Mouse (Mus musculus) CH12.LX (cell line): ENCODE measurements around the gene Plscr1.

Source experiments
- CTCF ChIP-seq, 2 experiments: IDR thresholded peaks in 1 of 2; conservative IDR thresholded peaks in 1 of 2; 2 replicates each; pipeline ENCODE4 v1.5.1; 2011 to 2012; ENCODE audit warnings: low read depth in 2 of 2, low read length in 2 of 2, improper control_type of control experiment in 1 of 2, inconsistent platforms in 1 of 2, mild to moderate bottlenecking in 1 of 2, moderate library complexity in 1 of 2
- EP300 ChIP-seq: IDR thresholded peaks from 2 replicates; pipeline ENCODE4 v1.6.1; 2011; ENCODE audit warnings: low read length, improper control_type of control experiment
- GABPA ChIP-seq: IDR thresholded peaks from 2 replicates; pipeline ENCODE4 v1.6.1; 2012; ENCODE audit warnings: low read depth, low read length, improper control_type of control experiment, inconsistent platforms; ENCODE audit not compliant: insufficient replicate concordance
- JUND ChIP-seq: conservative IDR thresholded peaks from 2 replicates; pipeline ENCODE4 v1.6.1; 2011; ENCODE audit warnings: low read depth, low read length, improper control_type of control experiment
- MXI1 ChIP-seq: IDR thresholded peaks from 2 replicates; pipeline ENCODE4 v1.6.1; 2011; ENCODE audit warnings: mild to moderate bottlenecking, low read depth, low read length, improper control_type of control experiment
- MYC ChIP-seq: IDR thresholded peaks from 2 replicates; pipeline ENCODE4 v1.6.1; 2011; ENCODE audit warnings: low read depth, mild to moderate bottlenecking, improper control_type of control experiment, low read length
- POLR2A ChIP-seq: IDR thresholded peaks from 2 replicates; pipeline ENCODE4 v1.6.1; 2011; ENCODE audit warnings: low read depth, mild to moderate bottlenecking, improper control_type of control experiment, low read length
- RCOR1 ChIP-seq: conservative IDR thresholded peaks from 2 replicates; pipeline ENCODE4 v1.6.1; 2012; ENCODE audit warnings: low read depth, mild to moderate bottlenecking, inconsistent platforms, low read length, improper control_type of control experiment
- USF2 ChIP-seq: conservative IDR thresholded peaks from 2 replicates; pipeline ENCODE4 v1.6.1; 2011; ENCODE audit warnings: low read depth, low read length, improper control_type of control experiment

DNA sequence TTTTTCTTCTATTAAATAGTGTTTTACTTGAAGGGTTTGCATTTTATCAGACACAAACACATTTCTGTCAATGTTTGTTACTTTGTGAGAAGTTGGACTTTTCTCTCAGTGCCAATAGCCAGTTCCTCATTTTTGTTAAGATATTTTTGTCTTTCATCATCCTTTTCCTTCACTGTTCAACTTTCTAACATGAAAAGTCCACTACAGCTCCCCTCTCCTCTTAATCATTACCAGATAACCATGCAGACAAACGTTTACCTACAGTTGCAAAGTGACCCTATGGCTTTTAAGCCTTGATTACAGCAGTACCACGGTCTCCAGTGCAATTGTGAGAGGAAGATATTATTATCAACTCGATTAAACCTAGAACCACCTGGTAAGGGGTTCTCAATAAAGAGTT lies 51.7 kb downstream of the Plscr1 start:
- TF ChIP-seq CTCF (conservative IDR thresholded peaks at IDR 0.05 in 1 of 2, IDR thresholded peaks at IDR 0.05 in 1 of 2; ENCODE audit: low read depth in 2 of 2, low read length in 2 of 2) (no peak), POLR2A (no peak), GABPA (no peak), USF2 (no peak), JUND (no peak), MYC (no peak), MXI1 (no peak), RCOR1 (no peak), EP300 (no peak)
